ENCODE assay signal across 19 mouse cellular contexts in genomic region chr9:74056709-74057108, GRCm38 (mm10). TPM values are rescaled to one million over a fixed set of nuclear protein-coding genes. Genes with fewer than 3 reads are reported as not detected.
DNase-seq lines count a peak whose midpoint lies in the region; ATAC-seq and TF ChIP-seq lines count a peak whose summit lies in the region.
"Had no signal": no experiment of that assay in that cellular context is flagged by ENCODE, and none has a peak within 500 bp of the region (broad histone marks: within the 10 kb centered on the region; RNA-seq: fewer than 3 reads in every experiment).

No protein-coding gene starts in this region.

- H3K9ac ChIP-seq in lung, embryonic 16.5 days (ENCODE audit: low read length) = no peak overlapping the region
- H3K9ac ChIP-seq in forebrain, embryonic 15.5 days (replicated peaks) = no peak overlapping the region
- no peak overlapping the region for H3K9ac ChIP-seq in hindbrain, embryonic 16.5 days (ENCODE audit: low read depth, low read length)
- H3K9ac ChIP-seq in intestine, postnatal 0 days (ENCODE audit: low read depth, low read length) = no peak overlapping the region
- H3K9ac ChIP-seq: intestine, embryonic 15.5 days; liver, embryonic 13.5 days had no signal

- no peak overlapping the region for H3K27ac ChIP-seq in lung, embryonic 16.5 days (ENCODE audit: low read length)
- H3K27ac ChIP-seq in forebrain, embryonic 15.5 days (replicated peaks) = no peak overlapping the region; the same call in 1 of the 2 replicates
- H3K27ac ChIP-seq in hindbrain, embryonic 16.5 days (ENCODE audit: low read depth, low read length) = 0 out of 2 replicates have a peak overlapping the region, but pooled peaks have one; percentile 0
- no peak overlapping the region for H3K27ac ChIP-seq in intestine, postnatal 0 days (ENCODE audit: low read depth, low read length)
- H3K27ac ChIP-seq: intestine, embryonic 15.5 days; left cerebral cortex, adult 2 months; liver, embryonic 13.5 days had no signal

- no peak for TF ChIP-seq CTCF in lung, adult 2 months (IDR thresholded peaks at IDR 0.05; ENCODE audit: insufficient read depth, low read length)
- TF ChIP-seq CTCF in intestine, postnatal 0 days (IDR thresholded peaks at IDR 0.05; ENCODE audit: low read depth) = no peak

- H3K4me1 ChIP-seq in lung, embryonic 16.5 days (replicated peaks; ENCODE audit: control insufficient read depth, insufficient read depth, low read length) = peaks cover 4% of the 10 kb centered on the region; the same call in 1 of the 2 replicates
- H3K4me1 ChIP-seq in lung, adult 2 months (ENCODE audit: control insufficient read depth, insufficient read depth, low read length) = no peaks in the 10 kb centered on the region
- peaks cover 5% of the 10 kb centered on the region; the same call in 1 of the 2 replicates for H3K4me1 ChIP-seq in forebrain, embryonic 15.5 days
- peaks cover 13% of the 10 kb centered on the region for H3K4me1 ChIP-seq in hindbrain, embryonic 16.5 days (ENCODE audit: control insufficient read depth, insufficient read depth, low read depth, low read length)
- no peaks in the 10 kb centered on the region for H3K4me1 ChIP-seq in intestine, postnatal 0 days (replicated peaks; ENCODE audit: control insufficient read depth, insufficient read depth, low read length)
- H3K4me1 ChIP-seq: intestine, embryonic 15.5 days; liver, embryonic 13.5 days had no signal

- H3K4me3 ChIP-seq in lung, embryonic 16.5 days (ENCODE audit: low read length) = no peak overlapping the region
- no peak overlapping the region for H3K4me3 ChIP-seq in lung, adult 2 months (replicated peaks; ENCODE audit: extremely low read depth, low read depth, low read length)
- no peak overlapping the region for H3K4me3 ChIP-seq in forebrain, embryonic 15.5 days
- H3K4me3 ChIP-seq in hindbrain, embryonic 16.5 days (ENCODE audit: low read length) = no peak overlapping the region
- no peak overlapping the region for H3K4me3 ChIP-seq in intestine, postnatal 0 days (ENCODE audit: low read depth, low read length)
- H3K4me3 ChIP-seq: erythroblast, embryonic 14.5 days; intestine, embryonic 15.5 days; left cerebral cortex, adult 2 months; liver, embryonic 13.5 days had no signal

- no peaks in the 10 kb centered on the region for H3K36me3 ChIP-seq in lung, embryonic 16.5 days (ENCODE audit: control insufficient read depth, insufficient read depth, low read length)
- no peaks in the 10 kb centered on the region for H3K36me3 ChIP-seq in forebrain, embryonic 15.5 days
- H3K36me3 ChIP-seq in hindbrain, embryonic 16.5 days (ENCODE audit: control insufficient read depth, insufficient read depth, low read length) = no peaks in the 10 kb centered on the region
- no peaks in the 10 kb centered on the region for H3K36me3 ChIP-seq in intestine, postnatal 0 days (ENCODE audit: control insufficient read depth, insufficient read depth)
- H3K36me3 ChIP-seq: intestine, embryonic 15.5 days; liver, embryonic 13.5 days had no signal

- no peak for DNase-seq in lung, adult 2 months
- DNase-seq in retina, embryonic 14.5 days (ENCODE audit: low spot score) = peak; percentile 35
- no peak for DNase-seq in heart, adult 18-20 months
- DNase-seq: adrenal gland, adult 8-10 months; cerebellum, adult 8-10 months; heart, postnatal 14 days; liver, embryonic 13.5 days; lung, postnatal 36 days; right cerebral cortex, postnatal 4 days had no signal

- no peaks in the 10 kb centered on the region for H3K27me3 ChIP-seq in lung, embryonic 16.5 days (ENCODE audit: control insufficient read depth, insufficient read depth, low read depth, low read length)
- no peaks in the 10 kb centered on the region for H3K27me3 ChIP-seq in forebrain, embryonic 15.5 days
- no peaks in the 10 kb centered on the region for H3K27me3 ChIP-seq in hindbrain, embryonic 16.5 days (replicated peaks; ENCODE audit: control insufficient read depth, insufficient read depth, low read length)
- no peaks in the 10 kb centered on the region for H3K27me3 ChIP-seq in intestine, postnatal 0 days (replicated peaks; ENCODE audit: control insufficient read depth, insufficient read depth, low read length)
- H3K27me3 ChIP-seq: intestine, embryonic 15.5 days; liver, embryonic 13.5 days had no signal

- no peaks in the 10 kb centered on the region for H3K9me3 ChIP-seq in lung, embryonic 16.5 days (ENCODE audit: control insufficient read depth, low read length)
- H3K9me3 ChIP-seq in forebrain, embryonic 15.5 days = no peaks in the 10 kb centered on the region
- H3K9me3 ChIP-seq in hindbrain, embryonic 16.5 days (ENCODE audit: control insufficient read depth, low read length) = no peaks in the 10 kb centered on the region
- H3K9me3 ChIP-seq in intestine, postnatal 0 days (ENCODE audit: control insufficient read depth) = no peaks in the 10 kb centered on the region
- H3K9me3 ChIP-seq: intestine, embryonic 15.5 days; liver, embryonic 13.5 days had no signal

- 0 out of 2 replicates have a peak, but pooled peaks have one; percentile 43 for ATAC-seq in lung, embryonic 16.5 days (ENCODE audit: low read depth)
- peak; percentile 63; the same call in 1 of the 2 replicates for ATAC-seq in forebrain, embryonic 15.5 days (replicated peaks)
- ATAC-seq in hindbrain, embryonic 16.5 days = peak; percentile 75
- ATAC-seq in intestine, postnatal 0 days = no peak
- ATAC-seq: CD4-positive, CD25-positive, alpha-beta regulatory T cell, adult 4 months; intestine, embryonic 15.5 days had no signal

- H3K4me2 ChIP-seq in lung, embryonic 16.5 days (ENCODE audit: low read depth, low read length) = no peak overlapping the region
- no peak overlapping the region for H3K4me2 ChIP-seq in forebrain, embryonic 15.5 days (replicated peaks)
- H3K4me2 ChIP-seq in hindbrain, embryonic 16.5 days (ENCODE audit: low read length) = no peak overlapping the region
- no peak overlapping the region for H3K4me2 ChIP-seq in intestine, postnatal 0 days (replicated peaks; ENCODE audit: low read depth)
- H3K4me2 ChIP-seq: intestine, embryonic 15.5 days; liver, embryonic 13.5 days had no signal

- TF ChIP-seq POLR2A in lung, adult 2 months (IDR thresholded peaks at IDR 0.05; ENCODE audit: borderline replicate concordance, extremely low read depth, low read depth, low read length) = no peak

- WGBS in lung, embryonic 16.5 days = 21% methylated on average over 5 of the region's 5 CpGs
- 20% methylated on average over 5 of the region's 5 CpGs for WGBS in lung, adult 2 months
- 31% methylated on average over 5 of the region's 5 CpGs for WGBS in forebrain, embryonic 15.5 days
- 25% methylated on average over 5 of the region's 5 CpGs for WGBS in hindbrain, embryonic 16.5 days
- 46% methylated on average over 5 of the region's 5 CpGs for WGBS in intestine, postnatal 0 days

RNA-seq across cellular contexts. Expression of gene Wdr72, which starts 53.4 kb away (rescaled TPM):
- 0.59 and 0.64 TPM in 2 replicates for polyA plus RNA-seq in lung, embryonic 16.5 days (2015; fragmentation: Nextera tagmentation; extraction: Ambion mirVana)
- polyA plus RNA-seq in lung, adult 2 months (2012; rRNA removed) = 0.32 and 0.35 TPM in 2 replicates
- polyA plus RNA-seq in forebrain, embryonic 15.5 days (2015; fragmentation: Nextera tagmentation; extraction: Ambion mirVana) = 0.11 TPM in 1 of 2 replicates, not detected in the other
- 0.73 and 0.95 TPM in 2 replicates for polyA plus RNA-seq in hindbrain, embryonic 16.5 days (2015; fragmentation: Nextera tagmentation; extraction: Ambion mirVana)
- under 1 TPM in 1 of 2 experiments, not detected in 1; 0.15 TPM for total RNA-seq in heart, adult 18-20 months (2021)
- polyA plus RNA-seq in intestine, postnatal 0 days (2015; fragmentation: Nextera tagmentation; extraction: Ambion mirVana) = 0.12 and 0.13 TPM in 2 replicates
- total RNA-seq: gastrocnemius, adult 18-20 months; MEL had no signal
- polyA plus RNA-seq: CD4-positive, CD25-positive, alpha-beta regulatory T cell, adult 4 months; erythroblast, embryonic 14.5 days had no signal
